In the genomic region with DNA sequence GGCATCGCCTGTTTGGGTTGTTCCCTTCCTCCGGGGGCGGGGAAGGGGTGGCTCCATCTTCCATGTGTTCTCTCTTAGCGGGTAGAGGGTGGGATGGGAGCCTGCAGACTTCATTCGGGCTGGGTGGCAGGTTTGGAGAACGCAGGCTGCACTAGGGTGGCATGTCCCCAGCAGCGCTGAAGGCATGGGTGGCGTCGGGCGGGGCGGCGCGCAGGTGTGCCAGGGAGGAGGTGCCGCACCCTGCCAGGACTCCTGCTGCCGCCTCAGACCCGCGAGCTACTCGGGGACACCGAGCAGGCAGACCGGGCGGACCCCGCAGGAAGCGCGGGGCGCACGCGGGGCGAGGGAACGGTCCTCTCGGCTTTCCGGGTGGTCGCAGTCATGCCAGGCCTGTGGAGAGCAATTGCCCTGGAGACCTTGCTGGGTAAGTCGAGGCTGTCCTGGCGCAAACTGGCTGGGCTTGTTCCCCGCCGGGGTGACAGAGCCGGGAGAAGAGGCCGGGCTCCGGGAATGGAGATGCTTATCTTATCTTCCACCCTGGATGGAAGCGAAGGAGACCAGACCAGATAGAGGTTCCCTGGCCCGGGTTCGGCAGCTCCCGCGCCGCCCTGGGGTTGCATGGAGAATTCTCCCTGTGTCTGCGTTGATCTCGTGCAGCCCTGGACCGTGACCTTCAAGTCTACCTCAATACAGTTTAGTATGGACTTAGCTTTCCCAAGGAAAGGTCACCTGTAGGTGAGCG, we compare ENCODE assay signal across 9 mouse cellular contexts. TPM values are rescaled to one million over a fixed set of nuclear protein-coding genes. Genes with fewer than 3 reads are reported as not detected.
DNase-seq lines count a peak whose midpoint lies in the region; ATAC-seq lines count a peak whose summit lies in the region.
"Had no signal": no experiment of that assay in that cellular context is flagged by ENCODE, and none has a peak within 500 bp of the region (broad histone marks: within the 10 kb centered on the region; RNA-seq: fewer than 3 reads in every experiment).

A gene (plus strand): TSS at position 95 of the 742 bp plus-strand sequence.

- peaks cover 37% of the 10 kb centered on the region for H3K27me3 ChIP-seq in embryonic facial prominence, embryonic 14.5 days (replicated peaks; ENCODE audit: control insufficient read depth, insufficient read depth, low read length)
- peaks cover 30% of the 10 kb centered on the region for H3K27me3 ChIP-seq in hindbrain, embryonic 14.5 days (ENCODE audit: control insufficient read depth, insufficient read depth, low read length)
- H3K27me3 ChIP-seq in limb, embryonic 12.5 days = peaks cover 44% of the 10 kb centered on the region

- H3K4me3 ChIP-seq in embryonic facial prominence, embryonic 14.5 days (ENCODE audit: low read depth, low read length) = peak within 1 kb of the TSS; percentile 38
- peak within 1 kb of the TSS; percentile 29 for H3K4me3 ChIP-seq in hindbrain, embryonic 14.5 days (replicated peaks; ENCODE audit: low read length)
- peak within 1 kb of the TSS; percentile 43 for H3K4me3 ChIP-seq in limb, embryonic 12.5 days (replicated peaks)

- peak within 1 kb of the TSS; percentile 40 for H3K9ac ChIP-seq in embryonic facial prominence, embryonic 14.5 days (ENCODE audit: low read depth, low read length)
- peak within 1 kb of the TSS; percentile 34 for H3K9ac ChIP-seq in hindbrain, embryonic 14.5 days
- H3K9ac ChIP-seq in limb, embryonic 12.5 days (replicated peaks) = peak within 1 kb of the TSS; percentile 23

- no peaks in the 10 kb centered on the region for H3K36me3 ChIP-seq in embryonic facial prominence, embryonic 14.5 days (ENCODE audit: control insufficient read depth, insufficient read depth, low read length)
- H3K36me3 ChIP-seq in hindbrain, embryonic 14.5 days (replicated peaks; ENCODE audit: control insufficient read depth, insufficient read depth) = no peaks in the 10 kb centered on the region
- no peaks in the 10 kb centered on the region for H3K36me3 ChIP-seq in limb, embryonic 12.5 days

- DNase-seq in left cerebral cortex, adult 18-20 months (ENCODE audit: low spot score in 2 of 2) = peak; percentile 23 to 60
- DNase-seq in left cerebral cortex, adult 8-10 months (ENCODE audit: low spot score in 2 of 2) = no peak
- no peak for DNase-seq in embryonic facial prominence, embryonic 14.5 days (ENCODE audit: low spot score)
- no peak for DNase-seq in hindbrain, embryonic 14.5 days (ENCODE audit: low spot score)
- peak; percentile 47 for DNase-seq in right cerebral cortex, postnatal 14 days
- DNase-seq in Muller cell, postnatal 12 days (ENCODE audit: inconsistent ontology term) = no peak
- DNase-seq in spleen, postnatal 10 days (ENCODE audit: low spot score in 2 of 2) = no peak

- 4% methylated on average over 41 of the region's 49 CpGs for WGBS in embryonic facial prominence, embryonic 14.5 days
- 4% methylated on average over 49 of the region's 49 CpGs for WGBS in hindbrain, embryonic 14.5 days
- WGBS in limb, embryonic 12.5 days = 2% methylated on average over 49 of the region's 49 CpGs

- peak; percentile 55; the same call in 1 of the 2 replicates for ATAC-seq in embryonic facial prominence, embryonic 14.5 days (ENCODE audit: low read depth)
- 0 out of 2 replicates have a peak, but pooled peaks have one; percentile 43 for ATAC-seq in hindbrain, embryonic 14.5 days (ENCODE audit: low FRiP score)
- no peak for ATAC-seq in limb, embryonic 12.5 days (ENCODE audit: insufficient number of reproducible peaks, insufficient read depth, low FRiP score, low TSS enrichment, low read depth)

- H3K27ac ChIP-seq in embryonic facial prominence, embryonic 14.5 days (replicated peaks; ENCODE audit: low read depth, low read length) = no peak within 1 kb of the TSS
- H3K27ac ChIP-seq in hindbrain, embryonic 14.5 days = no peak within 1 kb of the TSS
- H3K27ac ChIP-seq in limb, embryonic 12.5 days = no peak within 1 kb of the TSS

- H3K9me3 ChIP-seq in embryonic facial prominence, embryonic 14.5 days (ENCODE audit: control insufficient read depth, low read length) = no peaks in the 10 kb centered on the region
- no peaks in the 10 kb centered on the region for H3K9me3 ChIP-seq in hindbrain, embryonic 14.5 days (ENCODE audit: control insufficient read depth, low read length)
- H3K9me3 ChIP-seq in limb, embryonic 12.5 days = no peaks in the 10 kb centered on the region

- peak within 1 kb of the TSS; percentile 76 for H3K4me2 ChIP-seq in embryonic facial prominence, embryonic 14.5 days (ENCODE audit: low read depth, low read length)
- H3K4me2 ChIP-seq in hindbrain, embryonic 14.5 days (replicated peaks) = peak within 1 kb of the TSS; percentile 74
- peak within 1 kb of the TSS; percentile 70 for H3K4me2 ChIP-seq in limb, embryonic 12.5 days

- peaks cover 6% of the 10 kb centered on the region; the same call in 1 of the 2 replicates for H3K4me1 ChIP-seq in embryonic facial prominence, embryonic 14.5 days (ENCODE audit: control insufficient read depth, insufficient read depth, low read length)
- peaks cover 8% of the 10 kb centered on the region; the same call in 1 of the 2 replicates for H3K4me1 ChIP-seq in hindbrain, embryonic 14.5 days (replicated peaks; ENCODE audit: control insufficient read depth, insufficient read depth, low read length)
- H3K4me1 ChIP-seq in limb, embryonic 12.5 days (replicated peaks) = peaks cover 14% of the 10 kb centered on the region

RNA-seq across cellular contexts. Expression of the gene that starts here (rescaled TPM):
- 1 to 10 TPM; 1.3 to 2.1 TPM for total RNA-seq in left cerebral cortex, adult 18-20 months (2021)
- 1 to 10 TPM; 2.1 to 4.4 (median 2.7) TPM for total RNA-seq in left cerebral cortex, adult 8-10 months (2022)
- polyA plus RNA-seq in embryonic facial prominence, embryonic 14.5 days (2014; fragmentation: Nextera tagmentation; extraction: Ambion mirVana) = 0.90 and 1.9 TPM in 2 replicates
- 0.31 and 0.32 TPM in 2 replicates for polyA plus RNA-seq in hindbrain, embryonic 14.5 days (2014; fragmentation: Nextera tagmentation; extraction: Ambion mirVana)
- not detected in 2 replicates for polyA plus RNA-seq in limb, embryonic 12.5 days (2016; fragmentation: Nextera tagmentation; extraction: Ambion mirVana)
- total RNA-seq: liver, adult 2 months had no signal
- polyA plus RNA-seq: liver, adult 2 months had no signal

Comparison
In these comparisons a context has a peak if more than half of its experiments do, and no peak if none do; other contexts are left out.
1. DNase-seq: peak in left cerebral cortex, adult 18-20 months (2 of 2) and right cerebral cortex, postnatal 14 days (single experiment); none in left cerebral cortex, adult 8-10 months (0 of 2), embryonic facial prominence, embryonic 14.5 days (single experiment), hindbrain, embryonic 14.5 days (single experiment), Muller cell, postnatal 12 days (single experiment) and spleen, postnatal 10 days (0 of 2).
2. Peak in ATAC-seq, H3K4me3 ChIP-seq, H3K9ac ChIP-seq and H3K4me2 ChIP-seq in hindbrain, embryonic 14.5 days; RNA of the gene not detected or under 1 TPM.
3. Peak in every context shown above with its lines, with median percentiles within 50 percentile points of each other: H3K4me2 ChIP-seq, H3K4me3 ChIP-seq and H3K9ac ChIP-seq.